8 mouse cellular contexts compared by ENCODE assay signal in genomic region chr13:21714725-21715124, GRCm38 (mm10). TPM values are rescaled to one million over a fixed set of nuclear protein-coding genes. Genes with fewer than 3 reads are reported as not detected.
DNase-seq lines count a peak whose midpoint lies in the region; ATAC-seq lines count a peak whose summit lies in the region.

No protein-coding gene starts in this region.

- no peaks in the 10 kb centered on the region for H3K9me3 ChIP-seq in embryonic facial prominence, embryonic 12.5 days
- H3K9me3 ChIP-seq in heart, embryonic 10.5 days: no peaks in the 10 kb centered on the region
- H3K9me3 ChIP-seq in kidney, embryonic 14.5 days (ENCODE audit: control insufficient read depth, low read length): no peaks in the 10 kb centered on the region
- no peaks in the 10 kb centered on the region for H3K9me3 ChIP-seq in liver, embryonic 13.5 days (replicated peaks)

- peak overlapping the region; percentile 98 for H3K27ac ChIP-seq in embryonic facial prominence, embryonic 12.5 days
- H3K27ac ChIP-seq in heart, embryonic 10.5 days: peak overlapping the region; percentile 89
- peak overlapping the region; percentile 88 for H3K27ac ChIP-seq in kidney, embryonic 14.5 days (ENCODE audit: low read depth, low read length)
- peak overlapping the region; percentile 99 for H3K27ac ChIP-seq in liver, embryonic 13.5 days

- H3K36me3 ChIP-seq in embryonic facial prominence, embryonic 12.5 days: no peaks in the 10 kb centered on the region
- no peaks in the 10 kb centered on the region for H3K36me3 ChIP-seq in heart, embryonic 10.5 days
- H3K36me3 ChIP-seq in kidney, embryonic 14.5 days (ENCODE audit: control insufficient read depth, insufficient read depth, low read length): no peaks in the 10 kb centered on the region
- no peaks in the 10 kb centered on the region for H3K36me3 ChIP-seq in liver, embryonic 13.5 days

- DNase-seq in CD8-positive naive resting alpha-beta T cell, adult 2 months (ENCODE audit: low read depth in 2 of 2, low spot score in 2 of 2): peak; percentile 42 to 64
- peak; percentile 42 for DNase-seq in adrenal gland, adult 8-10 months
- DNase-seq in heart, embryonic 10.5 days (ENCODE audit: low spot score): peak; percentile 81
- peak; percentile 62 for DNase-seq in liver, embryonic 13.5 days
- peak; percentile 61 to 71 for DNase-seq in natural killer cell, adult 2 months (ENCODE audit: low spot score in 2 of 2)
- DNase-seq in thymus, postnatal 0 days (ENCODE audit: low spot score): peak; percentile 80

- H3K4me1 ChIP-seq in embryonic facial prominence, embryonic 12.5 days: peaks cover 18% of the 10 kb centered on the region; the same call in 1 of the 2 replicates
- peaks cover 8% of the 10 kb centered on the region for H3K4me1 ChIP-seq in heart, embryonic 10.5 days
- no peaks in the 10 kb centered on the region for H3K4me1 ChIP-seq in kidney, embryonic 14.5 days (ENCODE audit: control insufficient read depth, insufficient read depth, low read length)
- H3K4me1 ChIP-seq in liver, embryonic 13.5 days (replicated peaks): peaks cover 51% of the 10 kb centered on the region

- H3K4me3 ChIP-seq in embryonic facial prominence, embryonic 12.5 days: peak overlapping the region; percentile 49
- H3K4me3 ChIP-seq in heart, embryonic 10.5 days: peak overlapping the region; percentile 57
- H3K4me3 ChIP-seq in kidney, embryonic 14.5 days (ENCODE audit: low read length): peak overlapping the region; percentile 36
- peak overlapping the region; percentile 63 for H3K4me3 ChIP-seq in liver, embryonic 13.5 days (replicated peaks)

- peak overlapping the region; percentile 85 for H3K4me2 ChIP-seq in embryonic facial prominence, embryonic 12.5 days (replicated peaks)
- H3K4me2 ChIP-seq in kidney, embryonic 14.5 days (replicated peaks; ENCODE audit: low read depth, low read length): peak overlapping the region; percentile 56
- peak overlapping the region; percentile 86 for H3K4me2 ChIP-seq in liver, embryonic 13.5 days

- no peak for ATAC-seq in embryonic facial prominence, embryonic 12.5 days (ENCODE audit: insufficient number of reproducible peaks, insufficient read depth, low FRiP score, low TSS enrichment)
- no peak for ATAC-seq in kidney, embryonic 14.5 days (ENCODE audit: low FRiP score, low TSS enrichment)
- ATAC-seq in liver, embryonic 13.5 days (ENCODE audit: low read depth): no peak

- H3K9ac ChIP-seq in embryonic facial prominence, embryonic 12.5 days: peak overlapping the region; percentile 66
- peak overlapping the region; percentile 65; the same call in 1 of the 2 replicates for H3K9ac ChIP-seq in kidney, embryonic 14.5 days (ENCODE audit: low read depth, low read length)
- H3K9ac ChIP-seq in liver, embryonic 13.5 days: peak overlapping the region; percentile 88

- H3K27me3 ChIP-seq in embryonic facial prominence, embryonic 12.5 days: no peaks in the 10 kb centered on the region
- H3K27me3 ChIP-seq in heart, embryonic 10.5 days (ENCODE audit: insufficient read depth, poor library complexity, severe bottlenecking): no peaks in the 10 kb centered on the region
- no peaks in the 10 kb centered on the region for H3K27me3 ChIP-seq in kidney, embryonic 14.5 days (ENCODE audit: control insufficient read depth, insufficient read depth, low read length)
- no peaks in the 10 kb centered on the region for H3K27me3 ChIP-seq in liver, embryonic 13.5 days

- WGBS in embryonic facial prominence, embryonic 12.5 days: under 1% methylated on average over 7 of the region's 7 CpGs
- WGBS in heart, embryonic 10.5 days: 1% methylated on average over 7 of the region's 7 CpGs
- WGBS in kidney, embryonic 14.5 days: under 1% methylated on average over 7 of the region's 7 CpGs
- WGBS in liver, embryonic 13.5 days (ENCODE audit: insufficient replicate concordance): under 1% methylated on average over 7 of the region's 7 CpGs

RNA-seq across cellular contexts. Expression of gene Hist1h2bl, which starts 1.2 kb away (rescaled TPM):
- total RNA-seq in adrenal gland, adult 8-10 months (2022): 10 to 100 TPM; 19.0 to 38.1 (median 29.8) TPM
- 3.1 and 3.6 TPM in 2 replicates for polyA plus RNA-seq in embryonic facial prominence, embryonic 12.5 days (2016; fragmentation: Nextera tagmentation; extraction: Ambion mirVana)
- 1.4 TPM in 1 of 2 replicates, not detected in the other for polyA plus RNA-seq in heart, embryonic 10.5 days (2016; fragmentation: Nextera tagmentation; extraction: Ambion mirVana)
- 3.3 and 5.5 TPM in 2 replicates for polyA plus RNA-seq in kidney, embryonic 14.5 days (2014; fragmentation: Nextera tagmentation; extraction: Ambion mirVana)
- polyA plus RNA-seq in liver, embryonic 13.5 days (2015; fragmentation: Nextera tagmentation; extraction: Ambion mirVana): 1.8 and 3.0 TPM in 2 replicates
- polyA plus RNA-seq in thymus, postnatal 0 days (2015; fragmentation: Nextera tagmentation; extraction: Ambion mirVana): 8.9 and 16.3 TPM in 2 replicates

RNA-seq across cellular contexts. Expression of gene Hist1h2ai, which starts 1.5 kb away (rescaled TPM):
- total RNA-seq in adrenal gland, adult 8-10 months (2022): 1 to 10 TPM; 2.1 to 9.9 (median 7.2) TPM
- 41.3 and 50.1 TPM in 2 replicates for polyA plus RNA-seq in embryonic facial prominence, embryonic 12.5 days (2016; fragmentation: Nextera tagmentation; extraction: Ambion mirVana)
- 6.3 and 11.7 TPM in 2 replicates for polyA plus RNA-seq in heart, embryonic 10.5 days (2016; fragmentation: Nextera tagmentation; extraction: Ambion mirVana)
- 28.1 and 88.2 TPM in 2 replicates for polyA plus RNA-seq in kidney, embryonic 14.5 days (2014; fragmentation: Nextera tagmentation; extraction: Ambion mirVana)
- polyA plus RNA-seq in liver, embryonic 13.5 days (2015; fragmentation: Nextera tagmentation; extraction: Ambion mirVana): 15.6 and 39.6 TPM in 2 replicates
- polyA plus RNA-seq in thymus, postnatal 0 days (2015; fragmentation: Nextera tagmentation; extraction: Ambion mirVana): 110 and 183 TPM in 2 replicates

RNA-seq across cellular contexts. Expression of gene Hist1h3h, which starts 2.7 kb away (rescaled TPM):
- total RNA-seq in adrenal gland, adult 8-10 months (2022): 10 to 100 TPM; 23.6 to 39.6 (median 35.8) TPM
- polyA plus RNA-seq in embryonic facial prominence, embryonic 12.5 days (2016; fragmentation: Nextera tagmentation; extraction: Ambion mirVana): 17.9 and 30.8 TPM in 2 replicates
- 3.7 and 3.8 TPM in 2 replicates for polyA plus RNA-seq in heart, embryonic 10.5 days (2016; fragmentation: Nextera tagmentation; extraction: Ambion mirVana)
- polyA plus RNA-seq in kidney, embryonic 14.5 days (2014; fragmentation: Nextera tagmentation; extraction: Ambion mirVana): 11.7 and 35.9 TPM in 2 replicates
- polyA plus RNA-seq in liver, embryonic 13.5 days (2015; fragmentation: Nextera tagmentation; extraction: Ambion mirVana): 5.8 and 11.7 TPM in 2 replicates
- polyA plus RNA-seq in thymus, postnatal 0 days (2015; fragmentation: Nextera tagmentation; extraction: Ambion mirVana): 43.7 and 67.6 TPM in 2 replicates

RNA-seq across cellular contexts. Expression of gene Hist1h2bm, which starts 7.1 kb away (rescaled TPM):
- 1 to 10 TPM; 3.7 to 7.9 (median 5.3) TPM for total RNA-seq in adrenal gland, adult 8-10 months (2022)
- 8.3 and 8.9 TPM in 2 replicates for polyA plus RNA-seq in embryonic facial prominence, embryonic 12.5 days (2016; fragmentation: Nextera tagmentation; extraction: Ambion mirVana)
- 2.4 and 3.7 TPM in 2 replicates for polyA plus RNA-seq in heart, embryonic 10.5 days (2016; fragmentation: Nextera tagmentation; extraction: Ambion mirVana)
- 6.8 and 12.6 TPM in 2 replicates for polyA plus RNA-seq in kidney, embryonic 14.5 days (2014; fragmentation: Nextera tagmentation; extraction: Ambion mirVana)
- 4.3 and 8.6 TPM in 2 replicates for polyA plus RNA-seq in liver, embryonic 13.5 days (2015; fragmentation: Nextera tagmentation; extraction: Ambion mirVana)
- 22.0 and 29.1 TPM in 2 replicates for polyA plus RNA-seq in thymus, postnatal 0 days (2015; fragmentation: Nextera tagmentation; extraction: Ambion mirVana)

RNA-seq across cellular contexts. Expression of gene Olfr1359, which starts 16.8 kb away (rescaled TPM):
- not detected for total RNA-seq in adrenal gland, adult 8-10 months (2022)
- not detected in 2 replicates for polyA plus RNA-seq in embryonic facial prominence, embryonic 12.5 days (2016; fragmentation: Nextera tagmentation; extraction: Ambion mirVana)
- not detected in 2 replicates for polyA plus RNA-seq in heart, embryonic 10.5 days (2016; fragmentation: Nextera tagmentation; extraction: Ambion mirVana)
- polyA plus RNA-seq in kidney, embryonic 14.5 days (2014; fragmentation: Nextera tagmentation; extraction: Ambion mirVana): not detected in 2 replicates
- polyA plus RNA-seq in liver, embryonic 13.5 days (2015; fragmentation: Nextera tagmentation; extraction: Ambion mirVana): not detected in 2 replicates
- polyA plus RNA-seq in thymus, postnatal 0 days (2015; fragmentation: Nextera tagmentation; extraction: Ambion mirVana): not detected in 2 replicates
